Mouse (Mus musculus) forebrain, embryonic 16.5 days (tissue): Measurements from ENCODE around the gene Hrh2. TPM values are rescaled to one million over a fixed set of nuclear protein-coding genes. Genes with fewer than 3 reads are reported as not detected.

Experiments
- ATAC-seq: fragments of 200-750 bp; cut with Nextera tagmentation; 2 replicates; pipeline ENCODE4 v1.8.0; 2017; ENCODE audit warnings: mild to moderate bottlenecking, moderate library complexity
- H3K27ac ChIP-seq: fragments of 300-500 bp; sonication (generic); 2 replicates; pipeline ENCODE4 v1.5.1; 2014; ENCODE audit warnings: low read length, control low read depth
- H3K27me3 ChIP-seq: fragments of 300-500 bp; sonication (generic); replicated peaks from 2 replicates; pipeline ENCODE4 v1.6.1; 2014; ENCODE audit warnings: low read length; ENCODE audit not compliant: control insufficient read depth, insufficient read depth
- H3K36me3 ChIP-seq: fragments of 300-500 bp; sonication (generic); 2 replicates; pipeline ENCODE4 v1.6.1; 2014; ENCODE audit not compliant: control insufficient read depth, insufficient read depth
- H3K4me1 ChIP-seq: fragments of 300-500 bp; sonication (generic); replicated peaks from 2 replicates; pipeline ENCODE4 v1.6.1; 2014; ENCODE audit warnings: low read length; ENCODE audit not compliant: control insufficient read depth, insufficient read depth
- H3K4me2 ChIP-seq: fragments of 300-500 bp; sonication (generic); 2 replicates; pipeline ENCODE4 v1.6.1; 2014; ENCODE audit warnings: mild to moderate bottlenecking, low read length, control low read depth
- H3K4me3 ChIP-seq: fragments of 300-500 bp; sonication (generic); replicated peaks from 2 replicates; pipeline ENCODE4 v1.5.1; 2014; ENCODE audit warnings: mild to moderate bottlenecking, low read length, control low read depth
- H3K9ac ChIP-seq: fragments of 300-500 bp; sonication (generic); replicated peaks from 2 replicates; pipeline ENCODE4 v1.6.1; 2014; ENCODE audit warnings: low read depth, low read length, control low read depth
- H3K9me3 ChIP-seq: fragments of 300-500 bp; sonication (generic); 2 replicates; pipeline ENCODE4 v1.6.1; 2016; ENCODE audit warnings: low read length; ENCODE audit not compliant: control insufficient read depth
- WGBS: fragments of 180-500 bp; shearing (Covaris S2); extraction: QIAGEN DNeasy Blood & Tissue Kit; methylation state at CpG from one replicate; pipeline ENCODE4 v1.1.7; 2014; 5-methylcytosine and 5-hydroxymethylcytosine counted together
- polyA plus RNA-seq: library from polyadenylated mRNA; unstranded; fragments of >200 nt; fragmentation: Nextera tagmentation; extraction: Ambion mirVana; gene quantifications from 2 replicates; pipeline ENCODE4 v1.2.1, GENCODE M21; 2015

Gene Hrh2
- polyA plus RNA-seq, 1 experiment from 2014 or later: 0.73 TPM

- peaks cover 5% of the 10 kb centered on the region for H3K4me1 ChIP-seq
- no peaks in the 10 kb centered on the region for H3K36me3 ChIP-seq
- H3K9ac ChIP-seq: no peak overlapping the region
- no peak overlapping the region for H3K4me3 ChIP-seq
- 15% methylated on average over 4 of the region's 4 CpGs for WGBS
- no peaks in the 10 kb centered on the region for H3K9me3 ChIP-seq
- H3K4me2 ChIP-seq: no peak overlapping the region
- no peaks in the 10 kb centered on the region for H3K27me3 ChIP-seq
- ATAC-seq: peak; percentile 81
- no peak overlapping the region for H3K27ac ChIP-seq
Observed at GRCm38 (mm10) chr13:54247545-54247944, 55.6 kb downstream of the Hrh2 start.

GRCm38 (mm10) chr13:54248436-54248995 lies 56.6 kb downstream of the Hrh2 start:
- no peak overlapping the region for H3K4me3 ChIP-seq
- no peak for ATAC-seq
- H3K27ac ChIP-seq: no peak overlapping the region
- H3K27me3 ChIP-seq: no peaks in the 10 kb centered on the region
- WGBS: 76% methylated on average over 13 of the region's 13 CpGs
- no peaks in the 10 kb centered on the region for H3K36me3 ChIP-seq
- H3K4me1 ChIP-seq: peaks cover 5% of the 10 kb centered on the region
- H3K9me3 ChIP-seq: no peaks in the 10 kb centered on the region
- no peak overlapping the region for H3K9ac ChIP-seq
- H3K4me2 ChIP-seq: no peak overlapping the region

GRCm38 (mm10) chr13:54249007-54249406 lies 57.1 kb downstream of the Hrh2 start:
- H3K27ac ChIP-seq: no peak overlapping the region
- H3K36me3 ChIP-seq: no peaks in the 10 kb centered on the region
- H3K4me2 ChIP-seq: no peak overlapping the region
- 65% methylated on average over 4 of the region's 4 CpGs for WGBS
- H3K4me1 ChIP-seq: peaks cover 5% of the 10 kb centered on the region
- no peaks in the 10 kb centered on the region for H3K9me3 ChIP-seq
- no peaks in the 10 kb centered on the region for H3K27me3 ChIP-seq
- no peak overlapping the region for H3K4me3 ChIP-seq
- ATAC-seq: no peak
- H3K9ac ChIP-seq: no peak overlapping the region

- WGBS: 36% methylated on average over 8 of the region's 8 CpGs
- Histone ChIP-seq H3K9ac (no peak overlapping the region), H3K27ac (no peak overlapping the region), H3K9me3 (no peaks in the 10 kb centered on the region), H3K4me2 (no peak overlapping the region), H3K27me3 (no peaks in the 10 kb centered on the region), H3K36me3 (no peaks in the 10 kb centered on the region), H3K4me1 (peaks cover 5% of the 10 kb centered on the region), H3K4me3 (no peak overlapping the region)
- no peak for ATAC-seq
Observed at GRCm38 (mm10) chr13:54250346-54250745, 58.4 kb downstream of the Hrh2 start.

- no peak for ATAC-seq
- no peaks in the 10 kb centered on the region for H3K27me3 ChIP-seq
- H3K9ac ChIP-seq: no peak overlapping the region
- peaks cover 5% of the 10 kb centered on the region for H3K4me1 ChIP-seq
- WGBS: 84% methylated on average over 11 of the region's 11 CpGs
- H3K4me2 ChIP-seq: no peak overlapping the region
- H3K27ac ChIP-seq: no peak overlapping the region
- H3K36me3 ChIP-seq: no peaks in the 10 kb centered on the region
- no peak overlapping the region for H3K4me3 ChIP-seq
- no peaks in the 10 kb centered on the region for H3K9me3 ChIP-seq
Observed at GRCm38 (mm10) chr13:54251541-54252225, 59.8 kb downstream of the Hrh2 start.

GRCm38 (mm10) chr13:54257580-54258223 lies 65.8 kb downstream of the Hrh2 start:
- H3K9me3 ChIP-seq: no peaks in the 10 kb centered on the region
- peaks cover 11% of the 10 kb centered on the region for H3K4me1 ChIP-seq
- no peaks in the 10 kb centered on the region for H3K27me3 ChIP-seq
- no peak overlapping the region for H3K4me3 ChIP-seq
- H3K27ac ChIP-seq: no peak overlapping the region
- ATAC-seq: 0 out of 2 replicates have a peak, but pooled peaks have one; percentile 47
- WGBS: 22% methylated on average over 10 of the region's 10 CpGs
- peak overlapping the region; percentile 24; the same call in 1 of the 2 replicates for H3K9ac ChIP-seq
- 0 out of 2 replicates have a peak overlapping the region, but pooled peaks have one; percentile 21 for H3K4me2 ChIP-seq
- H3K36me3 ChIP-seq: no peaks in the 10 kb centered on the region

- Histone ChIP-seq H3K9me3 (no peaks in the 10 kb centered on the region), H3K4me3 (no peak overlapping the region), H3K4me1 (peaks cover 11% of the 10 kb centered on the region), H3K9ac (no peak overlapping the region), H3K4me2 (no peak overlapping the region), H3K36me3 (no peaks in the 10 kb centered on the region), H3K27ac (no peak overlapping the region), H3K27me3 (no peaks in the 10 kb centered on the region)
- ATAC-seq: no peak
- 43% methylated on average over 8 of the region's 8 CpGs for WGBS
Observed at GRCm38 (mm10) chr13:54258231-54258743, 66.4 kb downstream of the Hrh2 start.

GRCm38 (mm10) chr13:54260318-54260717 lies 68.4 kb downstream of the Hrh2 start:
- H3K4me1 ChIP-seq: peaks cover 11% of the 10 kb centered on the region
- no peaks in the 10 kb centered on the region for H3K27me3 ChIP-seq
- ATAC-seq: no peak
- no peak overlapping the region for H3K9ac ChIP-seq
- no peaks in the 10 kb centered on the region for H3K9me3 ChIP-seq
- no peaks in the 10 kb centered on the region for H3K36me3 ChIP-seq
- H3K4me2 ChIP-seq: no peak overlapping the region
- no peak overlapping the region for H3K4me3 ChIP-seq
- WGBS: 24% methylated on average over 8 of the region's 8 CpGs
- H3K27ac ChIP-seq: no peak overlapping the region

GRCm38 (mm10) chr13:54262741-54263510 lies 71.0 kb downstream of the Hrh2 start:
- H3K4me3 ChIP-seq: no peak overlapping the region
- H3K36me3 ChIP-seq: no peaks in the 10 kb centered on the region
- H3K27ac ChIP-seq: no peak overlapping the region
- no peaks in the 10 kb centered on the region for H3K9me3 ChIP-seq
- 94% methylated on average over 15 of the region's 15 CpGs for WGBS
- no peak for ATAC-seq
- peaks cover 19% of the 10 kb centered on the region for H3K4me1 ChIP-seq
- H3K4me2 ChIP-seq: no peak overlapping the region
- no peak overlapping the region for H3K9ac ChIP-seq
- no peaks in the 10 kb centered on the region for H3K27me3 ChIP-seq
